24 mouse cellular contexts compared by ENCODE assay signal in genomic region chr16:46520885-46521417, GRCm38 (mm10). TPM values are rescaled to one million over a fixed set of nuclear protein-coding genes. Genes with fewer than 3 reads are reported as not detected.
DNase-seq lines count a peak whose midpoint lies in the region; ATAC-seq and TF ChIP-seq lines count a peak whose summit lies in the region.
"Had no signal": no experiment of that assay in that cellular context is flagged by ENCODE, and none has a peak within 500 bp of the region (broad histone marks: within the 10 kb centered on the region; RNA-seq: fewer than 3 reads in every experiment).

No protein-coding gene starts in this region.

- no peaks in the 10 kb centered on the region for H3K27me3 ChIP-seq in kidney, adult 2 months (replicated peaks; ENCODE audit: control insufficient read depth, insufficient read depth, low read length)
- no peaks in the 10 kb centered on the region for H3K27me3 ChIP-seq in kidney, embryonic 16.5 days (ENCODE audit: insufficient read depth, low read length)
- H3K27me3 ChIP-seq in embryonic facial prominence, embryonic 14.5 days (replicated peaks; ENCODE audit: control insufficient read depth, insufficient read depth, low read length): no peaks in the 10 kb centered on the region
- no peaks in the 10 kb centered on the region for H3K27me3 ChIP-seq in intestine, embryonic 15.5 days (replicated peaks)
- no peaks in the 10 kb centered on the region for H3K27me3 ChIP-seq in hindbrain, embryonic 10.5 days (ENCODE audit: insufficient read depth, poor library complexity, severe bottlenecking)
- H3K27me3 ChIP-seq: embryonic facial prominence, embryonic 15.5 days; heart, embryonic 12.5 days; heart, embryonic 15.5 days had no signal

- no peak overlapping the region for H3K9ac ChIP-seq in kidney, embryonic 16.5 days (replicated peaks; ENCODE audit: low read length)
- no peak overlapping the region for H3K9ac ChIP-seq in embryonic facial prominence, embryonic 14.5 days (ENCODE audit: low read depth, low read length)
- H3K9ac ChIP-seq in intestine, embryonic 15.5 days: no peak overlapping the region
- H3K9ac ChIP-seq: embryonic facial prominence, embryonic 15.5 days; heart, embryonic 12.5 days; heart, embryonic 15.5 days; hindbrain, embryonic 14.5 days had no signal

- 66% methylated on average over 5 of the region's 5 CpGs for WGBS in kidney, adult 2 months
- WGBS in kidney, embryonic 16.5 days: 66% methylated on average over 5 of the region's 5 CpGs
- 47% methylated on average over 5 of the region's 5 CpGs for WGBS in embryonic facial prominence, embryonic 14.5 days
- WGBS in intestine, embryonic 15.5 days: 42% methylated on average over 5 of the region's 5 CpGs
- WGBS in hindbrain, embryonic 10.5 days: 69% methylated on average over 5 of the region's 5 CpGs

- no peak overlapping the region for H3K4me2 ChIP-seq in kidney, embryonic 16.5 days (replicated peaks; ENCODE audit: low read depth, low read length)
- H3K4me2 ChIP-seq in embryonic facial prominence, embryonic 14.5 days (ENCODE audit: low read depth, low read length): no peak overlapping the region
- no peak overlapping the region for H3K4me2 ChIP-seq in intestine, embryonic 15.5 days (replicated peaks)
- H3K4me2 ChIP-seq: embryonic facial prominence, embryonic 15.5 days; heart, embryonic 12.5 days; heart, embryonic 15.5 days; hindbrain, embryonic 14.5 days had no signal

- no peak overlapping the region for H3K4me3 ChIP-seq in kidney, adult 2 months (ENCODE audit: insufficient read depth, low read depth, low read length)
- H3K4me3 ChIP-seq in kidney, embryonic 16.5 days (ENCODE audit: low read length): no peak overlapping the region
- no peak overlapping the region for H3K4me3 ChIP-seq in embryonic facial prominence, embryonic 14.5 days (ENCODE audit: low read depth, low read length)
- H3K4me3 ChIP-seq in intestine, embryonic 15.5 days (replicated peaks): no peak overlapping the region
- H3K4me3 ChIP-seq in hindbrain, embryonic 10.5 days: no peak overlapping the region
- H3K4me3 ChIP-seq: embryonic facial prominence, embryonic 15.5 days; heart, embryonic 12.5 days; heart, embryonic 15.5 days had no signal

- peaks cover 2% of the 10 kb centered on the region; the same call in 1 of the 2 replicates for H3K4me1 ChIP-seq in kidney, adult 2 months (ENCODE audit: control insufficient read depth, insufficient read depth, low read length)
- H3K4me1 ChIP-seq in kidney, embryonic 16.5 days (ENCODE audit: insufficient read depth, low read length): no peaks in the 10 kb centered on the region
- H3K4me1 ChIP-seq in embryonic facial prominence, embryonic 14.5 days (ENCODE audit: control insufficient read depth, insufficient read depth, low read length): no peaks in the 10 kb centered on the region
- no peaks in the 10 kb centered on the region for H3K4me1 ChIP-seq in intestine, embryonic 15.5 days (replicated peaks)
- H3K4me1 ChIP-seq in hindbrain, embryonic 10.5 days (replicated peaks): no peaks in the 10 kb centered on the region
- H3K4me1 ChIP-seq: embryonic facial prominence, embryonic 15.5 days; heart, embryonic 12.5 days; heart, embryonic 15.5 days had no signal

- no peak for TF ChIP-seq POLR2A in kidney, adult 2 months (IDR thresholded peaks at IDR 0.05; ENCODE audit: low read depth, low read length)

- no peak for TF ChIP-seq CTCF in kidney, adult 2 months (conservative IDR thresholded peaks at IDR 0.05; ENCODE audit: insufficient read depth, insufficient read length, low read depth, low read length)

- H3K36me3 ChIP-seq in kidney, adult 2 months (ENCODE audit: control insufficient read depth, insufficient read depth, low read length): no peaks in the 10 kb centered on the region
- no peaks in the 10 kb centered on the region for H3K36me3 ChIP-seq in kidney, embryonic 16.5 days (ENCODE audit: insufficient read depth, low read length)
- H3K36me3 ChIP-seq in embryonic facial prominence, embryonic 14.5 days (ENCODE audit: control insufficient read depth, insufficient read depth, low read length): no peaks in the 10 kb centered on the region
- no peaks in the 10 kb centered on the region for H3K36me3 ChIP-seq in intestine, embryonic 15.5 days
- no peaks in the 10 kb centered on the region for H3K36me3 ChIP-seq in hindbrain, embryonic 10.5 days
- H3K36me3 ChIP-seq: embryonic facial prominence, embryonic 15.5 days; heart, embryonic 12.5 days; heart, embryonic 15.5 days had no signal

- no peaks in the 10 kb centered on the region for H3K9me3 ChIP-seq in kidney, embryonic 16.5 days (ENCODE audit: low read length)
- H3K9me3 ChIP-seq in embryonic facial prominence, embryonic 14.5 days (ENCODE audit: control insufficient read depth, low read length): no peaks in the 10 kb centered on the region
- no peaks in the 10 kb centered on the region for H3K9me3 ChIP-seq in intestine, embryonic 15.5 days
- H3K9me3 ChIP-seq in hindbrain, embryonic 10.5 days: no peaks in the 10 kb centered on the region
- H3K9me3 ChIP-seq: embryonic facial prominence, embryonic 15.5 days; heart, embryonic 12.5 days; heart, embryonic 15.5 days had no signal

- peak; percentile 29 for DNase-seq in kidney, adult 2 months
- peak; percentile 6 for DNase-seq in kidney, postnatal 14 days
- no peak for DNase-seq in kidney, adult 18-20 months
- peak; percentile 27 for DNase-seq in embryonic facial prominence, embryonic 14.5 days (ENCODE audit: low spot score)
- no peak for DNase-seq in hindbrain, embryonic 10.5 days (ENCODE audit: low spot score)
- DNase-seq: adrenal gland, adult 2 months; adrenal gland, postnatal 14 days; cerebellum, adult 11 months; cerebellum, adult 2 months; cerebellum, adult 9-11 months; cerebellum, postnatal 25 days; gastrocnemius, postnatal 25 days; heart, adult 18-20 months; heart, postnatal 10 days; heart, postnatal 36 days had no signal

- no peak overlapping the region for H3K27ac ChIP-seq in kidney, adult 2 months (ENCODE audit: insufficient read depth, low read depth, low read length)
- no peak overlapping the region for H3K27ac ChIP-seq in kidney, embryonic 16.5 days (ENCODE audit: low read length)
- no peak overlapping the region for H3K27ac ChIP-seq in embryonic facial prominence, embryonic 14.5 days (replicated peaks; ENCODE audit: low read depth, low read length)
- 0 out of 2 replicates have a peak overlapping the region, but pooled peaks have one; percentile 5 for H3K27ac ChIP-seq in intestine, embryonic 15.5 days
- no peak overlapping the region for H3K27ac ChIP-seq in hindbrain, embryonic 10.5 days
- H3K27ac ChIP-seq: embryonic facial prominence, embryonic 15.5 days; heart, embryonic 15.5 days; hindbrain, embryonic 14.5 days; hindbrain, postnatal 0 days had no signal

- ATAC-seq in kidney, embryonic 16.5 days (ENCODE audit: low FRiP score, low TSS enrichment): no peak
- ATAC-seq in embryonic facial prominence, embryonic 14.5 days (ENCODE audit: low read depth): no peak
- ATAC-seq in intestine, embryonic 15.5 days: peak; percentile 76
- ATAC-seq: CD4-positive, CD25-positive, alpha-beta regulatory T cell, adult 4 months; forebrain, embryonic 14.5 days; hindbrain, postnatal 0 days had no signal

RNA-seq across cellular contexts. Expression of gene Nectin3, which starts 22.6 kb away (rescaled TPM):
- polyA plus RNA-seq in kidney, adult 2 months (2012; rRNA removed): 24.4 and 29.3 TPM in 2 replicates
- polyA plus RNA-seq in kidney, embryonic 16.5 days (2015; fragmentation: Nextera tagmentation; extraction: Ambion mirVana): 16.7 and 16.9 TPM in 2 replicates
- 45.5 and 46.9 TPM in 2 replicates for polyA plus RNA-seq in embryonic facial prominence, embryonic 14.5 days (2014; fragmentation: Nextera tagmentation; extraction: Ambion mirVana)
- polyA plus RNA-seq in intestine, embryonic 15.5 days (2015; fragmentation: Nextera tagmentation; extraction: Ambion mirVana): 43.6 and 44.9 TPM in 2 replicates
- 38.8 and 43.3 TPM in 2 replicates for polyA plus RNA-seq in hindbrain, embryonic 10.5 days (2016; fragmentation: Nextera tagmentation; extraction: Ambion mirVana)
- polyA plus RNA-seq: CD4-positive, CD25-positive, alpha-beta regulatory T cell, adult 4 months had no signal

Comparison
In these comparisons a context has a peak if more than half of its experiments do, and no peak if none do; other contexts are left out.
1. DNase-seq: peak in kidney, adult 2 months (single experiment), kidney, postnatal 14 days (single experiment) and embryonic facial prominence, embryonic 14.5 days (single experiment); none in kidney, adult 18-20 months (single experiment) and hindbrain, embryonic 10.5 days (single experiment).